Mouse (Mus musculus) CH12.LX (cell line): ENCODE measurements around the gene Comt. TPM values are rescaled to one million over a fixed set of nuclear protein-coding genes. Genes with fewer than 3 reads are reported as not detected.

ENCODE experiments used
- DNase-seq: peaks from one replicate; pipeline ENCODE4 v3.0.0-alpha.2; 2013; ENCODE audit errors: extremely low read depth
- H3K27ac ChIP-seq: 2 replicates; pipeline ENCODE4 v1.5.1; 2012; ENCODE audit warnings: low read depth, mild to moderate bottlenecking, control low read depth, moderate library complexity; ENCODE audit not compliant: insufficient read depth
- H3K27me3 ChIP-seq: replicated peaks from 2 replicates; pipeline ENCODE3; 2012; ENCODE audit warnings: inconsistent platforms
- H3K36me3 ChIP-seq, 2 experiments: replicated peaks in 1 of 2; 2 replicates each; pipeline versions ENCODE3 to v1.6.1; 2012; ENCODE audit warnings: inconsistent platforms in 1 of 2, low read length in 1 of 2, mild to moderate bottlenecking in 1 of 2, mixed read lengths in 1 of 2, moderate library complexity in 1 of 2; ENCODE audit not compliant: control insufficient read depth in 1 of 2, insufficient read depth in 1 of 2
- H3K4me1 ChIP-seq, 2 experiments: 2 replicates each; pipeline ENCODE4 v1.6.1; 2012; ENCODE audit warnings: inconsistent platforms in 1 of 2, moderate library complexity in 1 of 2; ENCODE audit not compliant: insufficient read depth in 2 of 2, control insufficient read depth in 1 of 2
- H3K4me2 ChIP-seq: 2 replicates; pipeline ENCODE4 v1.6.1; 2012; ENCODE audit warnings: low read depth, mild to moderate bottlenecking, control low read depth; ENCODE audit not compliant: poor library complexity, insufficient read depth, severe bottlenecking
- H3K4me3 ChIP-seq, 3 experiments: fragments of 150-350 bp in 1 of 3; sonication (generic) in 1 of 3; replicated peaks in 1 of 3; 2 replicates each; pipeline versions ENCODE3 to v1.5.1; 2011 to 2012; ENCODE audit warnings: low read depth in 2 of 3, low read length in 2 of 3, mild to moderate bottlenecking in 2 of 3, moderate library complexity in 2 of 3, control low read depth in 1 of 3, improper control_type of control experiment in 1 of 3, inconsistent platforms in 1 of 3, mixed read lengths in 1 of 3; ENCODE audit not compliant: poor library complexity in 1 of 3
- H3K79me2 ChIP-seq: replicated peaks from 2 replicates; pipeline ENCODE4 v1.6.1; 2012; ENCODE audit warnings: mild to moderate bottlenecking, moderate library complexity; ENCODE audit not compliant: control insufficient read depth, poor library complexity, insufficient read depth, severe bottlenecking; ENCODE audit errors: extremely low read depth
- H3K9ac ChIP-seq: 2 replicates; pipeline ENCODE4 v1.6.1; 2012; ENCODE audit warnings: low read depth, mild to moderate bottlenecking, control low read depth, moderate library complexity; ENCODE audit not compliant: insufficient read depth
- H3K9me3 ChIP-seq: replicated peaks from 2 replicates; pipeline ENCODE3; 2012; ENCODE audit warnings: low read length, inconsistent platforms, mixed read lengths
- BHLHE40 ChIP-seq: IDR thresholded peaks from 2 replicates; pipeline ENCODE4 v1.6.1; 2011; ENCODE audit warnings: mild to moderate bottlenecking, low read depth, low read length, improper control_type of control experiment
- CHD1 ChIP-seq: IDR thresholded peaks from 2 replicates; pipeline ENCODE4 v1.6.1; 2012; ENCODE audit warnings: low read depth, low read length, improper control_type of control experiment, inconsistent platforms
- CHD2 ChIP-seq: IDR thresholded peaks from 2 replicates; pipeline ENCODE4 v1.6.1; 2011; ENCODE audit warnings: low read length, improper control_type of control experiment
- CTCF ChIP-seq, 2 experiments: IDR thresholded peaks in 1 of 2; conservative IDR thresholded peaks in 1 of 2; 2 replicates each; pipeline ENCODE4 v1.5.1; 2011 to 2012; ENCODE audit warnings: low read depth in 2 of 2, low read length in 2 of 2, improper control_type of control experiment in 1 of 2, inconsistent platforms in 1 of 2, mild to moderate bottlenecking in 1 of 2, moderate library complexity in 1 of 2
- ELF1 ChIP-seq: IDR thresholded peaks from 2 replicates; pipeline ENCODE4 v1.6.1; 2014; ENCODE audit warnings: low read depth, mild to moderate bottlenecking, inconsistent platforms, low read length, improper control_type of control experiment
- EP300 ChIP-seq: IDR thresholded peaks from 2 replicates; pipeline ENCODE4 v1.6.1; 2011; ENCODE audit warnings: low read length, improper control_type of control experiment
- ETS1 ChIP-seq: conservative IDR thresholded peaks from 2 replicates; pipeline ENCODE4 v1.6.1; 2012; ENCODE audit warnings: low read depth, mild to moderate bottlenecking, inconsistent platforms, low read length, improper control_type of control experiment, moderate library complexity
- GABPA ChIP-seq: IDR thresholded peaks from 2 replicates; pipeline ENCODE4 v1.6.1; 2012; ENCODE audit warnings: low read depth, low read length, improper control_type of control experiment, inconsistent platforms; ENCODE audit not compliant: insufficient replicate concordance
- HCFC1 ChIP-seq: IDR thresholded peaks from 2 replicates; pipeline ENCODE4 v1.6.1; 2012; ENCODE audit warnings: low read depth, mild to moderate bottlenecking, inconsistent platforms, low read length, improper control_type of control experiment
- IRF4 ChIP-seq: IDR thresholded peaks from 2 replicates; pipeline ENCODE4 v1.6.1; 2014; ENCODE audit warnings: low read depth, mild to moderate bottlenecking, inconsistent platforms, low read length, improper control_type of control experiment
- JUN ChIP-seq: IDR thresholded peaks from 2 replicates; pipeline ENCODE4 v1.6.1; 2011; ENCODE audit warnings: low read depth, mild to moderate bottlenecking, low read length, improper control_type of control experiment, moderate library complexity; ENCODE audit not compliant: insufficient read depth
- JUND ChIP-seq: conservative IDR thresholded peaks from 2 replicates; pipeline ENCODE4 v1.6.1; 2011; ENCODE audit warnings: low read depth, low read length, improper control_type of control experiment
- KAT2A ChIP-seq: IDR thresholded peaks from 2 replicates; pipeline ENCODE4 v1.6.1; 2012; ENCODE audit warnings: low read length, improper control_type of control experiment, inconsistent platforms; ENCODE audit not compliant: insufficient replicate concordance
- MAX ChIP-seq: IDR thresholded peaks from 2 replicates; pipeline ENCODE4 v1.6.1; 2011; ENCODE audit warnings: low read length, improper control_type of control experiment
- MAZ ChIP-seq: IDR thresholded peaks from 2 replicates; pipeline ENCODE4 v1.6.1; 2012; ENCODE audit warnings: low read depth, mild to moderate bottlenecking, inconsistent platforms, low read length, improper control_type of control experiment, moderate library complexity
- MEF2A ChIP-seq: IDR thresholded peaks from 2 replicates; pipeline ENCODE4 v1.6.1; 2014; ENCODE audit warnings: low read depth, mild to moderate bottlenecking, inconsistent platforms, low read length, improper control_type of control experiment, borderline replicate concordance
- MXI1 ChIP-seq: IDR thresholded peaks from 2 replicates; pipeline ENCODE4 v1.6.1; 2011; ENCODE audit warnings: mild to moderate bottlenecking, low read depth, low read length, improper control_type of control experiment
- MYC ChIP-seq: IDR thresholded peaks from 2 replicates; pipeline ENCODE4 v1.6.1; 2011; ENCODE audit warnings: low read depth, mild to moderate bottlenecking, improper control_type of control experiment, low read length
- NELFE ChIP-seq: IDR thresholded peaks from 2 replicates; pipeline ENCODE4 v1.6.1; 2011; ENCODE audit warnings: low read depth, low read length, improper control_type of control experiment
- NRF1 ChIP-seq: IDR thresholded peaks from 2 replicates; pipeline ENCODE4 v1.6.1; 2014; ENCODE audit warnings: low read depth, mild to moderate bottlenecking, inconsistent platforms, low read length, improper control_type of control experiment, moderate library complexity
- POLR2A ChIP-seq: IDR thresholded peaks from 2 replicates; pipeline ENCODE4 v1.6.1; 2011; ENCODE audit warnings: low read depth, mild to moderate bottlenecking, improper control_type of control experiment, low read length
- POLR2AphosphoS2 ChIP-seq: IDR thresholded peaks from 2 replicates; pipeline ENCODE4 v1.6.1; 2011; ENCODE audit warnings: low read depth, low read length, improper control_type of control experiment
- SIN3A ChIP-seq: IDR thresholded peaks from 2 replicates; pipeline ENCODE4 v1.6.1; 2012; ENCODE audit warnings: low read length, improper control_type of control experiment, inconsistent platforms
- TBP ChIP-seq: conservative IDR thresholded peaks from 2 replicates; pipeline ENCODE4 v1.6.1; 2011; ENCODE audit warnings: low read depth, low read length, improper control_type of control experiment
- TCF12 ChIP-seq: IDR thresholded peaks from 2 replicates; pipeline ENCODE4 v1.6.1; 2014; ENCODE audit warnings: low read depth, mild to moderate bottlenecking, inconsistent platforms, low read length, improper control_type of control experiment
- UBTF ChIP-seq: IDR thresholded peaks from 2 replicates; pipeline ENCODE4 v1.6.1; 2012; ENCODE audit warnings: low read depth, mild to moderate bottlenecking, inconsistent platforms, low read length, improper control_type of control experiment, moderate library complexity
- USF1 ChIP-seq: IDR thresholded peaks from 2 replicates; pipeline ENCODE4 v1.6.1; 2014; ENCODE audit warnings: low read depth, mild to moderate bottlenecking, inconsistent platforms, low read length, improper control_type of control experiment
- USF2 ChIP-seq: conservative IDR thresholded peaks from 2 replicates; pipeline ENCODE4 v1.6.1; 2011; ENCODE audit warnings: low read depth, low read length, improper control_type of control experiment
- ZC3H11A ChIP-seq: IDR thresholded peaks from 2 replicates; pipeline ENCODE4 v1.6.1; 2012; ENCODE audit warnings: low read depth, mild to moderate bottlenecking, inconsistent platforms, low read length, improper control_type of control experiment
- ZKSCAN1 ChIP-seq: IDR thresholded peaks from 2 replicates; pipeline ENCODE4 v1.6.1; 2012; ENCODE audit warnings: low read depth, inconsistent platforms, low read length, improper control_type of control experiment, borderline replicate concordance
- ZMIZ1 ChIP-seq: IDR thresholded peaks from 2 replicates; pipeline ENCODE4 v1.6.1; 2012; ENCODE audit warnings: low read depth, mild to moderate bottlenecking, inconsistent platforms, low read length, improper control_type of control experiment
- ZNF384 ChIP-seq: IDR thresholded peaks from 2 replicates; pipeline ENCODE4 v1.6.1; 2012; ENCODE audit warnings: low read depth, low read length, improper control_type of control experiment, inconsistent platforms
- dilution Hi-C: fragments of 300-500 bp; cut with MboI; formaldehyde crosslinking; loops from 2 replicates; pipeline ENCODE4 v1.14.3; 2020; ENCODE audit warnings: low sequenced_read_pairs; ENCODE audit not compliant: extremely low pct_unique_long_range_greater_than_20kb, extremely low pct_ligation_motif_present
- in situ Hi-C: fragments of 300-500 bp; cut with MboI; formaldehyde crosslinking; loops from 3 replicates; pipeline ENCODE4 v1.14.3; 2019; ENCODE audit warnings: low sequenced_read_pairs, low pct_ligation_motif_present, low pct_unique_long_range_greater_than_20kb, mixed read lengths
- polyA plus RNA-seq: library from polyadenylated mRNA; unstranded; fragments of >175 nt; gene quantifications from 2 replicates; pipeline ENCODE4 v1.2.1, GENCODE M21; 2012; ENCODE audit warnings: low read depth; ENCODE audit not compliant: insufficient read length
- total RNA-seq, 2 experiments: library from RNA; depleted of rRNA; stranded (reverse); fragments of 300-350 nt in 1 of 2; fragments of >200 nt in 1 of 2; gene quantifications; 2 replicates each; pipeline ENCODE4 v1.2.3; 2012 to 2014

Gene Comt
- total and polyA plus RNA-seq, 3 experiments, result 74.0 to 91.6 (median 84.8) TPM

DNA sequence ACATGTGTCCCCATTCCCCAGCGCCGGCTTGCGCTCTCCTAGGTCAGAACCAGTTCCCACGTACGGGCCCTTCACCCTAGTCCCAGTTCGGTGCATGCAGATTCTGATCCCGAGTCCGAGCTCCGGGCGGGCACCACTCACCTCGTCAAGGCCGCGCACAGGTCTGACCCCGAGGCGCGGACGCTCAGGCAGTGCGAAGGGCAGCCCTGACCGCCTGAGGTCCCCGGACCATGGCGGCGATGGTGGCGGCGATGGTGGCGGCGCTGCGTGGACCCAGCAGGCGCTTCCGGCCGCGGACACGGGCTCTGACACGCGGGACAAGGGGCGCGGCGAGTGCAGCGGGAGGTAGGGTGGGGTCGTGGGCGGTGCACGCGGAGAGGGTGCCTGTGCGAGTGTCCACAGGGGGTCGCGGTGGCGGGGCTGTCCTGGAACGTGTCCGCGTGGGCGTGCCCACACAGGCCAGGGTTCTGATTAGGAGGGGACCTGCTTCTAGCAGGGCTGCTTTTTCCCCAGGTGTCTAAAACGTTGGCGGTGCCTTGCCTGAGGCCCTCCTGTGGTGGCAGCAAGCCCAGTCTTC lies 349 bp downstream of the Comt start, which contains the start of gene Txnrd2:
Gene Txnrd2 (plus strand): TSS at position 170 of the 577 bp plus-strand sequence.
- DNase-seq, result peak; percentile 59
- Histone ChIP-seq H3K27me3 (no peaks in the 10 kb centered on the region), H3K9me3 (no peaks in the 10 kb centered on the region), H3K4me2 (peak within 1 kb of the TSS; percentile 82), H3K27ac (peak within 1 kb of the TSS; percentile 57), H3K4me1 (peaks cover 16 to 44% of the 10 kb centered on the region in 2 experiments), H3K79me2 (peaks cover 6% of the 10 kb centered on the region), H3K4me3 (peak within 1 kb of the TSS; percentile 78 to 96 (median 96))
- dilution Hi-C loops, result no loop called here
- TF ChIP-seq POLR2A (peak; percentile 85), ELF1 (peak; percentile 74), MAX (peak; percentile 81), KAT2A (0 out of 2 replicates have a peak, but pooled peaks have one; percentile 15), NELFE (peak; percentile 79; the same call in 1 of the 2 replicates), MYC (peak; percentile 69; the same call in 1 of the 2 replicates), ZMIZ1 (peak; percentile 89), JUND (no peak), CHD2 (no peak), ZKSCAN1 (no peak), UBTF (peak; percentile 49; the same call in 1 of the 2 replicates), ZC3H11A (no peak), MXI1 (peak; percentile 94), TBP (no peak), GABPA (no peak), SIN3A (peak; percentile 22), NRF1 (peak; percentile 66), BHLHE40 (peak; percentile 34; the same call in 1 of the 2 replicates), ETS1 (no peak), IRF4 (peak; percentile 33; the same call in 1 of the 2 replicates), HCFC1 (peak; percentile 71), USF2 (no peak), CTCF (conservative IDR thresholded peaks at IDR 0.05 in 1 of 2, IDR thresholded peaks at IDR 0.05 in 1 of 2; ENCODE audit: low read depth in 2 of 2, low read length in 2 of 2) (peak in 1 of 2 experiments; percentile 42; a peak in 2 of 4 replicates), JUN (no peak), MAZ (no peak), MEF2A (0 out of 2 replicates have a peak, but pooled peaks have one; percentile 24), USF1 (no peak), ZNF384 (no peak), EP300 (no peak), POLR2AphosphoS2 (no peak), CHD1 (no peak), TCF12 (peak; percentile 95)
- TF ChIP-seq, all 38 proteins: peak for 17
- Histone ChIP-seq H3K9ac (peak within 1 kb of the TSS; percentile 84), H3K36me3 (peaks cover 3 to 54% of the 10 kb centered on the region in 2 experiments)
- in situ Hi-C loops, result no loop called here
